Mouse (Mus musculus) E14TG2a.4 (cell line): ENCODE data around the gene Tpst1.

Source experiments
- H3K27me3 ChIP-seq: 2 replicates; pipeline ENCODE4 v1.6.1; 2014; ENCODE audit warnings: low read length, control low read depth; ENCODE audit not compliant: insufficient read depth
- H3K36me3 ChIP-seq: 2 replicates; pipeline ENCODE4 v1.6.1; 2014; ENCODE audit warnings: low read length, control low read depth; ENCODE audit not compliant: insufficient read depth
- H3K4me1 ChIP-seq: replicated peaks from 2 replicates; pipeline ENCODE4 v1.6.1; 2014; ENCODE audit warnings: low read depth, low read length, control low read depth
- H3K4me3 ChIP-seq: replicated peaks from 2 replicates; pipeline ENCODE4 v1.5.1; 2014; ENCODE audit warnings: mild to moderate bottlenecking, low read length
- H3K9me3 ChIP-seq: 2 replicates; pipeline ENCODE4 v1.6.1; 2014; ENCODE audit warnings: low read length, control low read depth
- CTCF ChIP-seq: conservative IDR thresholded peaks from 2 replicates; pipeline ENCODE4 v1.5.1; 2014; ENCODE audit warnings: low read length
- NANOG ChIP-seq: IDR thresholded peaks from 2 replicates; pipeline ENCODE4 v1.6.1; 2014; ENCODE audit warnings: borderline replicate concordance, low read length, mixed read lengths
- POU5F1 ChIP-seq: IDR thresholded peaks from 2 replicates; pipeline ENCODE4 v1.6.1; 2014; ENCODE audit warnings: low read length, borderline replicate concordance

The Tpst1 gene

DNA sequence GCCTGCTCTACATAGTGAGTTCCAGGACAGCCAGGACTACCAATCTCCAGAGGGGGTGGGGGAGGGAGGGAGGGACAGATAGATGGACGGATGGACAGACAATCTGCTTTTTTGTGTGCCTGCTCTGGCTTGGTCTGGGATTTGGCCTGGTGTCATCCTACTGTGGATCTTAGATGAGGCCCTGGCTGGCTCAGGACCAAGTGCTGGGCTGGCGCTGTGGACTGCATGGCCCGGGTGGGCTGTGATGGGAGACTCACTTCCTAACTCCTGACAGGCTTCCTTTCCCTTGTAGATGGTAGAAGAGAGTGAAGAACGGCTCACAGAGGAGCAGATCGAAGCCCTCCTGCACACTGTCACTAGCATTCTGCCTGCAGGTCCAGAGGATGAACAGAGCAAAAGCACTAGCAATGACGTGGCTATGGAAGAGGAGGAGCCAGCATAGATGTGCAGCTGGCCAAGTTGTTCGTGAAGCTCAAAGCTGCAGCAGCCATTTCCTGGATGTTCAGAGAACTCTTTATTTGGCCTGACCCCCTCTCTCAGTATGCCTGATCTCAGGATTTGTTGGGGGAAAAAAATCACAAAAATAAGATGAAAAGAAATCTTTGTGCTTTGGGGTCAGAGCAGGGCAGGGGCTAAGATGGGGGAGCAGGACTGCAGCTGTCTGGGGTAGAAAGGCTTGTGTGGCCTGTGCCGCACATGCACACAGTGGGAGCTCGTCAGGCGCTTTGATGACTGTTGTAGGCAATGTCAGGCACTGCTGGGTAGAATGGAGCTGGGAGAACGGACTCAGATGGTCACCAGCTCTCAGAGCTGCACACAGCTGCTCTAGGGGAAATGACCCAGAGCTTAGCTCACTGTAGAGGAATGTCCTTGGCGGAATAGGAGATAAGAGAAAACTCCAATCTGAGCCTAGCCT lies 13.5 kb upstream of the Tpst1 start:
- no peaks in the 10 kb centered on the region for H3K27me3 ChIP-seq
- no peak overlapping the region for H3K4me3 ChIP-seq
- peaks cover 48% of the 10 kb centered on the region for H3K36me3 ChIP-seq
- H3K4me1 ChIP-seq = peaks cover 15% of the 10 kb centered on the region; the same call in 1 of the 2 replicates
- no peaks in the 10 kb centered on the region for H3K9me3 ChIP-seq
- TF ChIP-seq POU5F1 (no peak), NANOG (no peak), CTCF (no peak)

GRCm38 (mm10) chr5:130060329-130060665 lies 12.8 kb upstream of the Tpst1 start:
- Histone ChIP-seq H3K4me3 (no peak overlapping the region), H3K4me1 (peaks cover 15% of the 10 kb centered on the region; the same call in 1 of the 2 replicates), H3K9me3 (no peaks in the 10 kb centered on the region), H3K36me3 (peaks cover 41% of the 10 kb centered on the region), H3K27me3 (no peaks in the 10 kb centered on the region)
- TF ChIP-seq NANOG (no peak), CTCF (no peak), POU5F1 (no peak)

DNA sequence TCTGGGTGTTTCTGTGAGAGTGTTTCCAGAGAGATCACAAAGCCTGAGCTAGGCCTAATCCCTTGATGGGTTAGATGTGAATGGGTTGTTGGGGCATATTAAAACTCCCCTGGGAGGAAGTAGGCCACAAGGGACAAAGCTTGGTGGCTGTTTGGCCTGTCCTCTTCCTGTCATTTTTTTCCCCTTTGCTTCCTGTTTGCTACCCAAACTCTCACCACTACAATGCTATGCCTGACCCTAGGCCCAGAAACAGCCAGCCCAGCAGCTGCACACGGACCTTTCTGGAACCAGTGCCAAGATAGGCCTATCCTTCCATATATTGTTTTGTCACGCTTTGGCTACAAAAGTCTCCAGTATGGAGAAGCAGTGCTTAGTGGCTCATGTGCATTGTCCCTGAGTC lies 11.0 kb upstream of the Tpst1 start:
- H3K36me3 ChIP-seq = peaks cover 36% of the 10 kb centered on the region
- H3K4me1 ChIP-seq = peaks cover 15% of the 10 kb centered on the region; the same call in 1 of the 2 replicates
- H3K9me3 ChIP-seq = no peaks in the 10 kb centered on the region
- H3K4me3 ChIP-seq = no peak overlapping the region
- no peaks in the 10 kb centered on the region for H3K27me3 ChIP-seq
- TF ChIP-seq CTCF = no peak
- TF ChIP-seq NANOG = no peak
- TF ChIP-seq POU5F1 = no peak

DNA sequence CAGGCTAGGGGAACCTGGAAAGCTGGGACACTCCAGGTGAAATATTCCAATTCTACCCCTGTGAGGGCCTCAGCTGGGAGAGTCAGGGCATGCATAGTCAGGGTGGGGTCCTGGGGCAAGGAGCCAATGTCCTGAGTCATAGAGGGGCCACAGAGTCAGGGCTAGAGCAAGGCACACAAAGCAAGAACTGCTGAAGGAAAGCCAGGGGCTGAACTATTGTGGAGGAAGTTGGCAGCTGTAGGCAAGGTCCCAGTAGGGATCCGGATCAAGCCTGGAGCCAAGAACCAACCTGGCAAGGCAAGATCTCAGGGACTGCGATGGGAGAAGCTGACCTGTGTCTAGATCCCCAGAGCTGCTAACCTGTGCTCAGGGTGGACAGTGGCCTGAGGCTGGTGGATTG lies 9.4 kb upstream of the Tpst1 start:
- no peaks in the 10 kb centered on the region for H3K9me3 ChIP-seq
- TF ChIP-seq CTCF (no peak), POU5F1 (no peak), NANOG (no peak)
- H3K4me3 ChIP-seq = no peak overlapping the region
- peaks cover 10% of the 10 kb centered on the region; the same call in 1 of the 2 replicates for H3K4me1 ChIP-seq
- peaks cover 3% of the 10 kb centered on the region; the same call in 1 of the 2 replicates for H3K27me3 ChIP-seq
- H3K36me3 ChIP-seq = peaks cover 31% of the 10 kb centered on the region

DNA sequence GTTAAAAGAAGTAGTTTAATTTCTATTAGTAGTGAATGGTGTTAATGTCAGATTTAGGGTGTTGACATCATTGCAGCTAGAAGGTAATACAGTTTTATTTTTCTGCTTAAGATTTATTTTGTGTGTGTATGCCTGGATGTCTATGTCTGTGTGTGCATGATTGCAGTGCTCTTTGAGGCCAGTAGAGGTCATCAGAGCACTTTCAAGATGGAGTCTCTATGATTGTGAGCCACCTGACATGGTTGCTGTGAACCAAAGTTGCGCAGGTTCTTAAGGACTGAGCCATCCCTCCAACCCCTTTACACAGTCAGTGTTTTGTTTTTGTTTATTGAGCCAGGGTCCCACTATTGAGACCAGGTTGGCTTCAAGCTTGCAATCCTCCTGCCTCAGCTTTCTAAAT lies 7.5 kb upstream of the Tpst1 start:
- H3K36me3 ChIP-seq = peaks cover 15% of the 10 kb centered on the region
- no peak for TF ChIP-seq NANOG
- TF ChIP-seq POU5F1 = no peak
- TF ChIP-seq CTCF = peak; percentile 93

DNA sequence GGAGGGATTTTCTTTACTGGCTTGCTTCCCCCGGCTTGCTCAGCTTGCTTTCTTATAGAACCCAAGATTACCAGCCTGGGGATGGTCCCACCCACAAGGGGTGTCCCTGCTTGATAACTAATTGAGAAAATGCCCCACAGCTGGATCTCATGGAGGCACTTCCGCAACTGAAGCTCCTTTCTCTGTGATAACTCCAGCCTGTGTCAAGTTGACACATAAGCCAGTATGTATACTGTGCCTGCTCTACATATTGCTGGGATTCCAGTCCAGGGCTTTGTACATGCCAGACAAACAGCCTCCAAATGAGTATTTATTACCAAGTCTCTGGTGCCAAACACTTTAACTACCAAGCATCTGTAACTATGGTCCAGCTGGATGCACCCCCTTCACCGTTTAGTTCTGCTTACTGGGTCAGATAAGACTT lies 5.3 kb upstream of the Tpst1 start:
- no peak for TF ChIP-seq CTCF
- TF ChIP-seq NANOG = no peak
- no peak for TF ChIP-seq POU5F1
- no peaks in the 10 kb centered on the region for H3K36me3 ChIP-seq
- no peaks in the 10 kb centered on the region for H3K9me3 ChIP-seq
- H3K4me1 ChIP-seq = no peaks in the 10 kb centered on the region
- H3K27me3 ChIP-seq = peaks cover 18% of the 10 kb centered on the region
- no peak overlapping the region for H3K4me3 ChIP-seq

More for the DNA sequence above, 7.5 kb upstream of the Tpst1 start:
- peaks cover 11% of the 10 kb centered on the region for H3K27me3 ChIP-seq
- no peaks in the 10 kb centered on the region for H3K9me3 ChIP-seq
- no peak overlapping the region for H3K4me3 ChIP-seq
- no peaks in the 10 kb centered on the region for H3K4me1 ChIP-seq

DNA sequence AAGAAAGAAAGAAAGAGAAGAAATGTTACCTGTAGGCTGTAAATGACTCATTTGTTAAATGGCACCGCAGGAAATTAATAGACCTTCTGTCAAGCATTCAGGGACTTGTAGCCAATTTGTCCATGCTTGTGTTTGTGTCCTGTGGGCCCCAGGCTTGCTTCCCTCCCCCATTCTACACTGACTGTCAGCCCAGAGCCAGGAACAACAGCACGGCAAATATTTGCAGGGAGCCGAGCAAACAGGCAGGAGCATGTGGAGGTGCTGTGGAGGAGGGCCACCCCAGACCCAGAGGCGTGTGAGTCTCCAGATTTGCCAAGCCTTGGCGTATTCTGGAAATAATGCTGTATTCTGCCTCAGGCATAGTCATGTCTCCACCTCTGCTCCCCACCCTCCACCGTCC lies 1.4 kb downstream of the Tpst1 start:
- Histone ChIP-seq H3K4me3 (no peak overlapping the region), H3K9me3 (no peaks in the 10 kb centered on the region), H3K4me1 (peaks cover 36% of the 10 kb centered on the region), H3K36me3 (no peaks in the 10 kb centered on the region), H3K27me3 (peaks cover 41% of the 10 kb centered on the region)
- TF ChIP-seq CTCF = no peak
- no peak for TF ChIP-seq NANOG
- TF ChIP-seq POU5F1 = no peak

DNA sequence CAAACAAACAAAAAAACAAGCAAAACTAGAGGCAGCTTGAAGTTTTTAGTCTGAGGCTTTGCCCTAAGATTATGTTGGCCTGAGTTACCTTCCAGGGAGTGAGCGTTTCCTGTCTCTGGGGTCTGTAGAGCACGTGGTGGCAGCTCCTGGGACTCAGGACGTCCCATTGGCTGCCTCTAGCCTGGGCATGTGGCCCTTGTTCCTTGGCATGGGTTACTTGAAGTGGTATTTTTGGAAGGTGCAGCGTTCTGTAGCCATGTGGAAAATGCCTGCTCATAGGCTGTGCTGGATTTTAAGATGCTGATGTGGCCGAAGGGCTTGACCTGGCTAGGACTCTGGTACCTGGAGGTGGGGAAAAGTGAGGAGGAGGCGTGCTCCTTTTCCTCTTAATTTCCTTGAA lies 3.3 kb downstream of the Tpst1 start:
- Histone ChIP-seq H3K4me3 (no peak overlapping the region), H3K36me3 (peaks cover 10% of the 10 kb centered on the region), H3K9me3 (peaks cover 2% of the 10 kb centered on the region), H3K4me1 (peaks cover 46% of the 10 kb centered on the region), H3K27me3 (peaks cover 37% of the 10 kb centered on the region)
- no peak for TF ChIP-seq NANOG
- no peak for TF ChIP-seq POU5F1
- TF ChIP-seq CTCF = no peak
